Mouse (Mus musculus): ENCODE results near the gene Ak5. TPM values are rescaled to one million over a fixed set of nuclear protein-coding genes. Genes with fewer than 3 reads are reported as not detected.

Ak5 gene
- polyA plus RNA-seq, 1 experiment: 0.18 TPM

- Histone ChIP-seq H3K4me3 (ENCODE audit: insufficient read depth, poor library complexity, severe bottlenecking) (no peak overlapping the region), H3K79me2 (ENCODE audit: control insufficient read depth, insufficient read depth) (no peaks in the 10 kb centered on the region), H3K79me3 (ENCODE audit: low read depth) (no peaks in the 10 kb centered on the region), H3ac (ENCODE audit: control insufficient read depth, insufficient read length, low read depth) (no peak overlapping the region), H3K27me3 (ENCODE audit: control insufficient read depth, insufficient read depth, insufficient read length) (no peaks in the 10 kb centered on the region), H3K36me3 (ENCODE audit: control insufficient read depth, insufficient read depth) (no peaks in the 10 kb centered on the region)
- TF ChIP-seq MYOD1 (IDR thresholded peaks at IDR 0.05; ENCODE audit: control insufficient read depth, insufficient read length, low read depth) (no peak), CTCF (IDR thresholded peaks at IDR 0.05; ENCODE audit: control insufficient read depth, insufficient read depth, insufficient read length) (no peak), FOSL1 (IDR thresholded peaks at IDR 0.05; ENCODE audit: insufficient read depth, low read length, poor library complexity, severe bottlenecking) (no peak), MYOG (IDR thresholded peaks at IDR 0.05; ENCODE audit: control insufficient read depth, extremely low read depth, insufficient read length) (no peak), USF1 (IDR thresholded peaks at IDR 0.05; ENCODE audit: low read depth) (no peak), MAX (IDR thresholded peaks at IDR 0.05) (no peak), CEBPB (IDR thresholded peaks at IDR 0.05; ENCODE audit: low read depth) (no peak)
Measured at GRCm38 (mm10) chr3:152561708-152562107, 106.5 kb downstream of the Ak5 start.

- Histone ChIP-seq H3ac (ENCODE audit: control insufficient read depth, insufficient read length, low read depth) (no peak overlapping the region), H3K79me3 (ENCODE audit: low read depth) (no peaks in the 10 kb centered on the region), H3K4me3 (ENCODE audit: insufficient read depth, poor library complexity, severe bottlenecking) (no peak overlapping the region), H3K36me3 (ENCODE audit: control insufficient read depth, insufficient read depth) (no peaks in the 10 kb centered on the region), H3K27me3 (ENCODE audit: control insufficient read depth, insufficient read depth, insufficient read length) (no peaks in the 10 kb centered on the region), H3K79me2 (ENCODE audit: control insufficient read depth, insufficient read depth) (no peaks in the 10 kb centered on the region)
- TF ChIP-seq MYOG (IDR thresholded peaks at IDR 0.05; ENCODE audit: control insufficient read depth, extremely low read depth, insufficient read length): no peak
Measured at GRCm38 (mm10) chr3:152559295-152559694, 108.9 kb downstream of the Ak5 start.

GRCm38 (mm10) chr3:152558106-152558505, 110.1 kb downstream of the Ak5 start:
- no peak overlapping the region for H3ac ChIP-seq (ENCODE audit: control insufficient read depth, insufficient read length, low read depth)
- H3K79me2 ChIP-seq (ENCODE audit: control insufficient read depth, insufficient read depth): no peaks in the 10 kb centered on the region
- H3K36me3 ChIP-seq (ENCODE audit: control insufficient read depth, insufficient read depth): no peaks in the 10 kb centered on the region
- H3K27me3 ChIP-seq (ENCODE audit: control insufficient read depth, insufficient read depth, insufficient read length): no peaks in the 10 kb centered on the region
- TF ChIP-seq MAX (IDR thresholded peaks at IDR 0.05): no peak
- no peak for TF ChIP-seq MYOG (IDR thresholded peaks at IDR 0.05; ENCODE audit: control insufficient read depth, extremely low read depth, insufficient read length)
- TF ChIP-seq CTCF (IDR thresholded peaks at IDR 0.05; ENCODE audit: control insufficient read depth, insufficient read depth, insufficient read length): no peak
- no peak for TF ChIP-seq FOSL1 (IDR thresholded peaks at IDR 0.05; ENCODE audit: insufficient read depth, low read length, poor library complexity, severe bottlenecking)
- TF ChIP-seq USF1 (IDR thresholded peaks at IDR 0.05; ENCODE audit: low read depth): no peak
- no peak for TF ChIP-seq MYOD1 (IDR thresholded peaks at IDR 0.05; ENCODE audit: control insufficient read depth, insufficient read length, low read depth)
- TF ChIP-seq CEBPB (IDR thresholded peaks at IDR 0.05; ENCODE audit: low read depth): no peak
- H3K4me3 ChIP-seq (ENCODE audit: insufficient read depth, poor library complexity, severe bottlenecking): no peak overlapping the region
- H3K79me3 ChIP-seq (ENCODE audit: low read depth): no peaks in the 10 kb centered on the region

GRCm38 (mm10) chr3:152557659-152558058, 110.5 kb downstream of the Ak5 start:
- TF ChIP-seq MAX (IDR thresholded peaks at IDR 0.05): no peak
- no peak for TF ChIP-seq CTCF (IDR thresholded peaks at IDR 0.05; ENCODE audit: control insufficient read depth, insufficient read depth, insufficient read length)
- no peak for TF ChIP-seq MYOD1 (IDR thresholded peaks at IDR 0.05; ENCODE audit: control insufficient read depth, insufficient read length, low read depth)
- TF ChIP-seq USF1 (IDR thresholded peaks at IDR 0.05; ENCODE audit: low read depth): no peak
- TF ChIP-seq CEBPB (IDR thresholded peaks at IDR 0.05; ENCODE audit: low read depth): no peak
- no peak for TF ChIP-seq FOSL1 (IDR thresholded peaks at IDR 0.05; ENCODE audit: insufficient read depth, low read length, poor library complexity, severe bottlenecking)
- no peak for TF ChIP-seq MYOG (IDR thresholded peaks at IDR 0.05; ENCODE audit: control insufficient read depth, extremely low read depth, insufficient read length)
- H3K27me3 ChIP-seq (ENCODE audit: control insufficient read depth, insufficient read depth, insufficient read length): no peaks in the 10 kb centered on the region

GRCm38 (mm10) chr3:152556919-152557318, 111.2 kb downstream of the Ak5 start:
- H3K79me2 ChIP-seq (ENCODE audit: control insufficient read depth, insufficient read depth): no peaks in the 10 kb centered on the region
- TF ChIP-seq USF1 (IDR thresholded peaks at IDR 0.05; ENCODE audit: low read depth): no peak
- TF ChIP-seq FOSL1 (IDR thresholded peaks at IDR 0.05; ENCODE audit: insufficient read depth, low read length, poor library complexity, severe bottlenecking): no peak
- TF ChIP-seq MAX (IDR thresholded peaks at IDR 0.05): no peak
- TF ChIP-seq CTCF (IDR thresholded peaks at IDR 0.05; ENCODE audit: control insufficient read depth, insufficient read depth, insufficient read length): no peak
- TF ChIP-seq MYOD1 (IDR thresholded peaks at IDR 0.05; ENCODE audit: control insufficient read depth, insufficient read length, low read depth): no peak
- TF ChIP-seq MYOG (IDR thresholded peaks at IDR 0.05; ENCODE audit: control insufficient read depth, extremely low read depth, insufficient read length): no peak
- TF ChIP-seq CEBPB (IDR thresholded peaks at IDR 0.05; ENCODE audit: low read depth): no peak
- no peaks in the 10 kb centered on the region for H3K27me3 ChIP-seq (ENCODE audit: control insufficient read depth, insufficient read depth, insufficient read length)
- no peak overlapping the region for H3K4me3 ChIP-seq (ENCODE audit: insufficient read depth, poor library complexity, severe bottlenecking)
- no peaks in the 10 kb centered on the region for H3K36me3 ChIP-seq (ENCODE audit: control insufficient read depth, insufficient read depth)
- H3K79me3 ChIP-seq (ENCODE audit: low read depth): no peaks in the 10 kb centered on the region
- no peak overlapping the region for H3ac ChIP-seq (ENCODE audit: control insufficient read depth, insufficient read length, low read depth)

More at GRCm38 (mm10) chr3:152557659-152558058, 110.5 kb downstream of the Ak5 start:
- no peaks in the 10 kb centered on the region for H3K36me3 ChIP-seq (ENCODE audit: control insufficient read depth, insufficient read depth)
- H3ac ChIP-seq (ENCODE audit: control insufficient read depth, insufficient read length, low read depth): no peak overlapping the region
- no peaks in the 10 kb centered on the region for H3K79me2 ChIP-seq (ENCODE audit: control insufficient read depth, insufficient read depth)
- H3K4me3 ChIP-seq (ENCODE audit: insufficient read depth, poor library complexity, severe bottlenecking): no peak overlapping the region
- no peaks in the 10 kb centered on the region for H3K79me3 ChIP-seq (ENCODE audit: low read depth)

- no peaks in the 10 kb centered on the region for H3K79me2 ChIP-seq (ENCODE audit: control insufficient read depth, insufficient read depth)
- no peak overlapping the region for H3K4me3 ChIP-seq (ENCODE audit: insufficient read depth, poor library complexity, severe bottlenecking)
- H3K79me3 ChIP-seq (ENCODE audit: low read depth): no peaks in the 10 kb centered on the region
- H3K27me3 ChIP-seq (ENCODE audit: control insufficient read depth, insufficient read depth, insufficient read length): no peaks in the 10 kb centered on the region
- no peaks in the 10 kb centered on the region for H3K36me3 ChIP-seq (ENCODE audit: control insufficient read depth, insufficient read depth)
- no peak overlapping the region for H3ac ChIP-seq (ENCODE audit: control insufficient read depth, insufficient read length, low read depth)
- TF ChIP-seq FOSL1 (IDR thresholded peaks at IDR 0.05; ENCODE audit: insufficient read depth, low read length, poor library complexity, severe bottlenecking) (no peak), MYOG (IDR thresholded peaks at IDR 0.05; ENCODE audit: control insufficient read depth, extremely low read depth, insufficient read length) (no peak), CEBPB (IDR thresholded peaks at IDR 0.05; ENCODE audit: low read depth) (no peak)
Measured at GRCm38 (mm10) chr3:152556435-152556834, 111.7 kb downstream of the Ak5 start.
